Mouse (Mus musculus) midbrain, embryonic 13.5 days (tissue): Measurements from ENCODE around the gene Rhot1. TPM values are rescaled to one million over a fixed set of nuclear protein-coding genes. Genes with fewer than 3 reads are reported as not detected.

Experiments
- ATAC-seq: fragments of 200-750 bp; cut with Nextera tagmentation; 2 replicates; pipeline ENCODE4 v1.8.0; 2017; ENCODE audit warnings: mild to moderate bottlenecking, moderate TSS enrichment, moderate library complexity
- H3K27ac ChIP-seq: fragments of 300-500 bp; sonication (generic); 2 replicates; pipeline ENCODE4 v1.5.1; 2015; ENCODE audit warnings: inconsistent platforms, mild to moderate bottlenecking, moderate library complexity
- H3K27me3 ChIP-seq: fragments of 300-500 bp; sonication (generic); 2 replicates; pipeline ENCODE4 v1.6.1; 2015; ENCODE audit warnings: mild to moderate bottlenecking, inconsistent platforms
- H3K36me3 ChIP-seq: fragments of 300-500 bp; sonication (generic); 2 replicates; pipeline ENCODE4 v1.6.1; 2015; ENCODE audit warnings: mild to moderate bottlenecking, inconsistent platforms
- H3K4me1 ChIP-seq: fragments of 300-500 bp; sonication (generic); replicated peaks from 2 replicates; pipeline ENCODE4 v1.6.1; 2015; ENCODE audit warnings: inconsistent platforms
- H3K4me2 ChIP-seq: fragments of 300-500 bp; sonication (generic); replicated peaks from 2 replicates; pipeline ENCODE4 v1.6.1; 2015; ENCODE audit warnings: moderate library complexity, mild to moderate bottlenecking, inconsistent platforms
- H3K4me3 ChIP-seq: fragments of 300-500 bp; sonication (generic); replicated peaks from 2 replicates; pipeline ENCODE4 v1.5.1; 2015; ENCODE audit warnings: mild to moderate bottlenecking, inconsistent platforms
- H3K9ac ChIP-seq: fragments of 300-500 bp; sonication (generic); replicated peaks from 2 replicates; pipeline ENCODE4 v1.6.1; 2015; ENCODE audit warnings: mild to moderate bottlenecking, inconsistent platforms
- H3K9me3 ChIP-seq: fragments of 300-500 bp; sonication (generic); 2 replicates; pipeline ENCODE4 v1.6.1; 2016; ENCODE audit warnings: mild to moderate bottlenecking, inconsistent platforms
- WGBS: fragments of 180-500 bp; shearing (Covaris S2); methylation state at CpG from one replicate; pipeline ENCODE4 v1.1.7; 2015; 5-methylcytosine and 5-hydroxymethylcytosine counted together
- polyA plus RNA-seq: library from polyadenylated mRNA; unstranded; fragments of >200 nt; fragmentation: Nextera tagmentation; extraction: Ambion mirVana; gene quantifications from 2 replicates; pipeline ENCODE4 v1.2.1, GENCODE M21; 2015

Gene Rhot1
- polyA plus RNA-seq, 1 experiment from 2014 or later, result 69.7 TPM

- no peak for ATAC-seq
- no peaks in the 10 kb centered on the region for H3K4me1 ChIP-seq
- no peaks in the 10 kb centered on the region for H3K9me3 ChIP-seq
- H3K4me3 ChIP-seq, result no peak overlapping the region
- H3K9ac ChIP-seq, result no peak overlapping the region
- WGBS, result 95% methylated on average over 8 of the region's 8 CpGs
- no peak overlapping the region for H3K4me2 ChIP-seq
- peaks cover 64% of the 10 kb centered on the region for H3K36me3 ChIP-seq
- H3K27me3 ChIP-seq, result no peaks in the 10 kb centered on the region
- no peak overlapping the region for H3K27ac ChIP-seq
Observed at GRCm38 (mm10) chr11:80264137-80264536, 55.3 kb downstream of the Rhot1 start.

- Histone ChIP-seq H3K9me3 (no peaks in the 10 kb centered on the region), H3K4me1 (no peaks in the 10 kb centered on the region), H3K4me2 (no peak overlapping the region), H3K36me3 (peaks cover 14% of the 10 kb centered on the region), H3K9ac (no peak overlapping the region), H3K27me3 (no peaks in the 10 kb centered on the region), H3K4me3 (no peak overlapping the region), H3K27ac (no peak overlapping the region)
- no peak for ATAC-seq
- WGBS, result 86% methylated on average over 5 of the region's 5 CpGs
Observed at GRCm38 (mm10) chr11:80271096-80271495, 62.3 kb downstream of the Rhot1 start.

- H3K4me2 ChIP-seq, result no peak overlapping the region
- ATAC-seq, result no peak
- no peak overlapping the region for H3K4me3 ChIP-seq
- no peaks in the 10 kb centered on the region for H3K9me3 ChIP-seq
- no peaks in the 10 kb centered on the region for H3K27me3 ChIP-seq
- WGBS, result 65% methylated on average over 3 of the region's 3 CpGs
- H3K9ac ChIP-seq, result no peak overlapping the region
- H3K27ac ChIP-seq, result no peak overlapping the region
- no peaks in the 10 kb centered on the region for H3K4me1 ChIP-seq
- no peaks in the 10 kb centered on the region for H3K36me3 ChIP-seq
Observed at GRCm38 (mm10) chr11:80275011-80275410, 66.2 kb downstream of the Rhot1 start.

GRCm38 (mm10) chr11:80278054-80278453, 69.2 kb downstream of the Rhot1 start:
- 59% methylated on average over 2 of the region's 2 CpGs for WGBS
- H3K27ac ChIP-seq, result no peak overlapping the region
- 0 out of 2 replicates have a peak overlapping the region, but pooled peaks have one; percentile 14 for H3K9ac ChIP-seq
- no peaks in the 10 kb centered on the region for H3K9me3 ChIP-seq
- H3K36me3 ChIP-seq, result no peaks in the 10 kb centered on the region
- no peaks in the 10 kb centered on the region for H3K4me1 ChIP-seq
- H3K4me2 ChIP-seq, result no peak overlapping the region
- no peak for ATAC-seq
- no peaks in the 10 kb centered on the region for H3K27me3 ChIP-seq
- no peak overlapping the region for H3K4me3 ChIP-seq

GRCm38 (mm10) chr11:80283786-80284185, 75.0 kb downstream of the Rhot1 start:
- no peaks in the 10 kb centered on the region for H3K4me1 ChIP-seq
- H3K4me2 ChIP-seq, result no peak overlapping the region
- H3K27me3 ChIP-seq, result no peaks in the 10 kb centered on the region
- H3K27ac ChIP-seq, result no peak overlapping the region
- no peak for ATAC-seq
- no peak overlapping the region for H3K9ac ChIP-seq
- no peak overlapping the region for H3K4me3 ChIP-seq
- H3K36me3 ChIP-seq, result no peaks in the 10 kb centered on the region
- H3K9me3 ChIP-seq, result no peaks in the 10 kb centered on the region
- WGBS, result 83% methylated on average over 3 of the region's 3 CpGs

- WGBS, result 65% methylated on average over 6 of the region's 6 CpGs
- H3K4me1 ChIP-seq, result peaks cover 5% of the 10 kb centered on the region
- H3K4me3 ChIP-seq, result no peak overlapping the region
- no peak overlapping the region for H3K4me2 ChIP-seq
- no peaks in the 10 kb centered on the region for H3K36me3 ChIP-seq
- no peak overlapping the region for H3K27ac ChIP-seq
- H3K9me3 ChIP-seq, result no peaks in the 10 kb centered on the region
- H3K9ac ChIP-seq, result 0 out of 2 replicates have a peak overlapping the region, but pooled peaks have one; percentile 1
- H3K27me3 ChIP-seq, result no peaks in the 10 kb centered on the region
- no peak for ATAC-seq
Observed at GRCm38 (mm10) chr11:80284641-80285040, 75.8 kb downstream of the Rhot1 start.

GRCm38 (mm10) chr11:80287150-80287549, 78.3 kb downstream of the Rhot1 start:
- no peaks in the 10 kb centered on the region for H3K9me3 ChIP-seq
- H3K36me3 ChIP-seq, result no peaks in the 10 kb centered on the region
- 18% methylated on average over 5 of the region's 5 CpGs for WGBS
- no peak overlapping the region for H3K27ac ChIP-seq
- H3K4me3 ChIP-seq, result no peak overlapping the region
- no peak overlapping the region for H3K4me2 ChIP-seq
- H3K27me3 ChIP-seq, result no peaks in the 10 kb centered on the region
- ATAC-seq, result peak; percentile 31; the same call in 1 of the 2 replicates
- H3K4me1 ChIP-seq, result peaks cover 19% of the 10 kb centered on the region
- no peak overlapping the region for H3K9ac ChIP-seq

- Histone ChIP-seq H3K36me3 (no peaks in the 10 kb centered on the region), H3K4me1 (peaks cover 34% of the 10 kb centered on the region), H3K27me3 (peaks cover 3% of the 10 kb centered on the region; the same call in 1 of the 2 replicates), H3K27ac (peak overlapping the region; percentile 86), H3K9ac (peak overlapping the region; percentile 60), H3K9me3 (no peaks in the 10 kb centered on the region), H3K4me3 (peak overlapping the region; percentile 40), H3K4me2 (peak overlapping the region; percentile 58)
- ATAC-seq, result peak; percentile 84
- under 1% methylated on average over 23 of the region's 23 CpGs for WGBS
Observed at GRCm38 (mm10) chr11:80289701-80290445, 81.1 kb downstream of the Rhot1 start.

GRCm38 (mm10) chr11:80291004-80291403, 82.2 kb downstream of the Rhot1 start:
- no peak overlapping the region for H3K27ac ChIP-seq
- H3K4me1 ChIP-seq, result peaks cover 46% of the 10 kb centered on the region
- 77% methylated on average over 2 of the region's 2 CpGs for WGBS
- H3K9ac ChIP-seq, result no peak overlapping the region
- H3K36me3 ChIP-seq, result no peaks in the 10 kb centered on the region
- no peak overlapping the region for H3K4me3 ChIP-seq
- no peak overlapping the region for H3K4me2 ChIP-seq
- no peak for ATAC-seq
- peaks cover 6% of the 10 kb centered on the region; the same call in 1 of the 2 replicates for H3K27me3 ChIP-seq
- no peaks in the 10 kb centered on the region for H3K9me3 ChIP-seq

GRCm38 (mm10) chr11:80292463-80292862, 83.6 kb downstream of the Rhot1 start:
- peaks cover 50% of the 10 kb centered on the region for H3K4me1 ChIP-seq
- H3K27me3 ChIP-seq, result peaks cover 10% of the 10 kb centered on the region; the same call in 1 of the 2 replicates
- H3K36me3 ChIP-seq, result no peaks in the 10 kb centered on the region
- no peak overlapping the region for H3K4me3 ChIP-seq
- peak; percentile 77 for ATAC-seq
- H3K4me2 ChIP-seq, result no peak overlapping the region
- H3K9me3 ChIP-seq, result no peaks in the 10 kb centered on the region
- WGBS, result 29% methylated on average over 7 of the region's 7 CpGs
- H3K27ac ChIP-seq, result peak overlapping the region; percentile 80
- peak overlapping the region; percentile 33; the same call in 1 of the 2 replicates for H3K9ac ChIP-seq

- H3K27me3 ChIP-seq, result peaks cover 12% of the 10 kb centered on the region; the same call in 1 of the 2 replicates
- WGBS, result 18% methylated on average over 9 of the region's 9 CpGs
- H3K4me2 ChIP-seq, result no peak overlapping the region
- no peak overlapping the region for H3K4me3 ChIP-seq
- H3K4me1 ChIP-seq, result peaks cover 57% of the 10 kb centered on the region
- H3K27ac ChIP-seq, result no peak overlapping the region
- no peak overlapping the region for H3K9ac ChIP-seq
- H3K36me3 ChIP-seq, result no peaks in the 10 kb centered on the region
- no peak for ATAC-seq
- H3K9me3 ChIP-seq, result no peaks in the 10 kb centered on the region
Observed at GRCm38 (mm10) chr11:80295066-80295465, 86.2 kb downstream of the Rhot1 start.

- Histone ChIP-seq H3K9ac (no peak overlapping the region), H3K4me1 (peaks cover 54% of the 10 kb centered on the region), H3K36me3 (no peaks in the 10 kb centered on the region), H3K27ac (no peak overlapping the region), H3K4me2 (no peak overlapping the region), H3K27me3 (peaks cover 12% of the 10 kb centered on the region; the same call in 1 of the 2 replicates), H3K9me3 (no peaks in the 10 kb centered on the region), H3K4me3 (no peak overlapping the region)
- no peak for ATAC-seq
- 21% methylated on average over 14 of the region's 14 CpGs for WGBS
Observed at GRCm38 (mm10) chr11:80295785-80296184, 87.0 kb downstream of the Rhot1 start.
